Mouse (Mus musculus): Measurements from ENCODE around the gene Gstp2. TPM values are rescaled to one million over a fixed set of nuclear protein-coding genes. Genes with fewer than 3 reads are reported as not detected.

The Gstp2 gene
- polyA plus RNA-seq, 1 experiment, result 21.6 TPM

DNA sequence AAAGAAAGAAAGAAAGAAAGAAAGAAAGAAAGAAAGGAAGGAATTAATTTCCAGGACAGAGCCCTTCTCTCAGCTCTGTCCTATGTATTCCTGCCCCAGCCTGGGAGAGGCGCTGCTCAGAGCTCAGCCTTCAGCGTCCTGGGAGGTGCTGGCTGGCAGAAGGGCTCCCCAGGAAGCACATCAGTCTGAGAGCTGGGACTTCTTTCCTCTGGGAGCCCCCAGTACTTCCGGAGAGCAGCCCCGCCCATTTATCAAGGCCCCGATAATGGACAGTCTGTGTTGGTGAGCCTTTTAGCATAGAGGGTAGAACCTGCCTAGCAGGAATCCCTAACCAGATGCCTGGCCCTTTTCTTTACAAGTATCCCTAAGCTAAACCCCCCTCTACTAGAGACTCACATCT lies 42.3 kb upstream of the Gstp2 start:
- no peaks in the 10 kb centered on the region for H3K4me1 ChIP-seq (ENCODE audit: control insufficient read depth, insufficient read depth, low read length)
- WGBS, result 43% methylated on average over 5 of the region's 5 CpGs
- H3K27ac ChIP-seq (ENCODE audit: control insufficient read depth, insufficient read depth, low read depth, low read length, poor library complexity), result no peak overlapping the region
- TF ChIP-seq CTCF (IDR thresholded peaks at IDR 0.05; ENCODE audit: control insufficient read depth, insufficient read depth, low read length) (no peak), POLR2A (IDR thresholded peaks at IDR 0.05; ENCODE audit: borderline replicate concordance, control insufficient read depth, low read depth, low read length) (no peak)
- H3K4me3 ChIP-seq (replicated peaks; ENCODE audit: control insufficient read depth, low read depth, low read length), result no peak overlapping the region

- no peaks in the 10 kb centered on the region for H3K4me1 ChIP-seq (ENCODE audit: control insufficient read depth, insufficient read depth, low read length)
- H3K4me3 ChIP-seq (replicated peaks; ENCODE audit: control insufficient read depth, low read depth, low read length), result no peak overlapping the region
- TF ChIP-seq CTCF (IDR thresholded peaks at IDR 0.05; ENCODE audit: control insufficient read depth, insufficient read depth, low read length), result no peak
- TF ChIP-seq POLR2A (IDR thresholded peaks at IDR 0.05; ENCODE audit: borderline replicate concordance, control insufficient read depth, low read depth, low read length), result no peak
- 79% methylated on average over 5 of the region's 5 CpGs for WGBS
- H3K27ac ChIP-seq (ENCODE audit: control insufficient read depth, insufficient read depth, low read depth, low read length, poor library complexity), result no peak overlapping the region
Observed at GRCm38 (mm10) chr19:4087090-4087489, 41.3 kb upstream of the Gstp2 start.

DNA sequence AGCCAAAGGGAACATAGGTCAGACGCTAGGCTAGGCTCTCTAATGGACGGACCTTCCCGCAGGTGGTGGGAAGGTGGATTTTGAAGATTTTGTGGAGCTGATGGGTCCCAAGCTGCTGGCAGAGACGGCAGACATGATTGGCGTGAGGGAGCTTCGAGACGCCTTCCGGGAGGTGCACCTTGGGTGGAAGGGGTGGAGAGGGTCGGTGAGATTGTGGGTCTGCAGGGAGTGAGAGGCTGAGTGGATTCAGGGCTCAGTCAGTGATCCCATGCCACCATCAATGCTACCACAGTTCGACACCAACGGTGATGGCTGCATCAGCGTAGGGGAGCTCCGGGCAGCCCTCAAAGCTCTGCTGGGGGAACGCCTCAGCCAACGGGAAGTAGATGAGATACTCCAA lies 40.3 kb upstream of the Gstp2 start:
- H3K4me1 ChIP-seq (ENCODE audit: control insufficient read depth, insufficient read depth, low read length), result no peaks in the 10 kb centered on the region
- WGBS, result 84% methylated on average over 15 of the region's 15 CpGs
- TF ChIP-seq POLR2A (IDR thresholded peaks at IDR 0.05; ENCODE audit: borderline replicate concordance, control insufficient read depth, low read depth, low read length), result no peak
- H3K4me3 ChIP-seq (replicated peaks; ENCODE audit: control insufficient read depth, low read depth, low read length), result no peak overlapping the region
- H3K27ac ChIP-seq (ENCODE audit: control insufficient read depth, insufficient read depth, low read depth, low read length, poor library complexity), result no peak overlapping the region

DNA sequence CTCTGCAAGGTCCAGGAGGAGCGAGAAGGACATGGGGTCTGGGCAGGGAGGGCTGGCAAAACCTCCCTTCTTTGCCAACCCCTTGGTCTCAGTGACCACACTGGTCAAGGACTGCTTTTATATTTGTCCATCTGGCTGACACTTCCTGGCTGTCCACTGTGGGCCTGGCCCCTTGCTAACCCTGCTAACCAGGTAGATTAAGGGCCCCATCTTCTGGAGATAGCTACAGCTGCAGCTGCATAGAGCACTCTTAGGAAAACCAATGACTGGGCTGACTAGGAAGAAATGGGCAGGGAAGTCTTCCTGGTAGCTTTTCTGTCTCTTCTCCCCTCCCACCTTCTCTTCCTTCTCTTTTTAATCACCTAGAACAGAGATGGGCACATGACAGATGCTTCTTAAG lies 39.2 kb upstream of the Gstp2 start:
- no peak overlapping the region for H3K27ac ChIP-seq (ENCODE audit: control insufficient read depth, insufficient read depth, low read depth, low read length, poor library complexity)
- TF ChIP-seq POLR2A (IDR thresholded peaks at IDR 0.05; ENCODE audit: borderline replicate concordance, control insufficient read depth, low read depth, low read length), result no peak
- TF ChIP-seq CTCF (IDR thresholded peaks at IDR 0.05; ENCODE audit: control insufficient read depth, insufficient read depth, low read length), result peak; percentile 20; the same call in 1 of the 2 replicates
- 91% methylated on average over 1 of the region's 1 CpGs for WGBS
- H3K4me1 ChIP-seq (ENCODE audit: control insufficient read depth, insufficient read depth, low read length), result no peaks in the 10 kb centered on the region; the same call in 1 of the 2 replicates
- H3K4me3 ChIP-seq (replicated peaks; ENCODE audit: control insufficient read depth, low read depth, low read length), result no peak overlapping the region

GRCm38 (mm10) chr19:4083826-4084225 lies 38.0 kb upstream of the Gstp2 start:
- no peaks in the 10 kb centered on the region; the same call in 1 of the 2 replicates for H3K4me1 ChIP-seq (ENCODE audit: control insufficient read depth, insufficient read depth, low read length)
- 61% methylated on average over 8 of the region's 8 CpGs for WGBS
- no peak overlapping the region for H3K4me3 ChIP-seq (replicated peaks; ENCODE audit: control insufficient read depth, low read depth, low read length)
- no peak overlapping the region for H3K27ac ChIP-seq (ENCODE audit: control insufficient read depth, insufficient read depth, low read depth, low read length, poor library complexity)
- no peak for TF ChIP-seq POLR2A (IDR thresholded peaks at IDR 0.05; ENCODE audit: borderline replicate concordance, control insufficient read depth, low read depth, low read length)
- TF ChIP-seq CTCF (IDR thresholded peaks at IDR 0.05; ENCODE audit: control insufficient read depth, insufficient read depth, low read length), result no peak

- no peak overlapping the region for H3K4me3 ChIP-seq (replicated peaks; ENCODE audit: control insufficient read depth, low read depth, low read length)
- H3K27ac ChIP-seq (ENCODE audit: control insufficient read depth, insufficient read depth, low read depth, low read length, poor library complexity), result no peak overlapping the region
- TF ChIP-seq POLR2A (IDR thresholded peaks at IDR 0.05; ENCODE audit: borderline replicate concordance, control insufficient read depth, low read depth, low read length) (no peak), CTCF (IDR thresholded peaks at IDR 0.05; ENCODE audit: control insufficient read depth, insufficient read depth, low read length) (no peak)
- WGBS, result 88% methylated on average over 7 of the region's 7 CpGs
- H3K4me1 ChIP-seq (ENCODE audit: control insufficient read depth, insufficient read depth, low read length), result no peaks in the 10 kb centered on the region; the same call in 1 of the 2 replicates
Observed at GRCm38 (mm10) chr19:4083316-4083715, 37.5 kb upstream of the Gstp2 start.

DNA sequence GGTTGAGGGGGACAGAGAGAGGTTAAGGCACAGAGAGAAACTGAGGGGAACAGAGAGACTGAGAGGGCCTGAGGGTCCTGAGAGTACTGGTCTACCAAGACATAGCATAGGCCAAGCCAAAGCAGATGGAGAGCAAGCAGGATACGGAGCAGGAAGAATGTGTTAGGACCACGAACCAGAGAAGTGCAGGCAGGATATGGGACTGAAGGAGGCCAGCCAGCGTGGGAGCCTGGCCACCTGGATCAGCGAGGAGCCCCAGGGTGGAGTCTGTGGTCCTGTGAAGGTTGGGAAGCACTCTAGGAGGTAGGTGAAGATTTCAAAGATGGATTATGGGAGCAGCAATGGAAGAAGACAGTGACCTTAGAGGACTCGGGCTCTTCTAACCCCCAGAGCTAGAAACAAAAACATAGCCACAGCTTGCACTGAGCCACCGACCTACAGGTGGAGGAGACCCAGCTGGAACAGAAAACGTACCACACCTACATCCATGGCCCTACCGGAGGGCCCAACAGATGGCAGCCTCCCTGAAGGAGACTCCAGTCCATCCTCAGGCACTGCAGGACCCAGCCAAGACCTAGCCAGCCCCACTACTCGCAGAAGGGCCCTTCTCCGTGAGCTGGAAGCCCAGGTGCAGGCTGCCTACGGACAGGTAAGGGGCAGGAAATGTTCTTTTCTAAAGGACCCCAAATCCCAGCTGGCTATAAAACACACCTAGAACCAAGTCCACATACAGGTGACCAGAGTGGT lies 36.6 kb upstream of the Gstp2 start:
- Histone ChIP-seq H3K27ac (ENCODE audit: control insufficient read depth, insufficient read depth, low read depth, low read length, poor library complexity) (no peak overlapping the region), H3K4me1 (ENCODE audit: control insufficient read depth, insufficient read depth, low read length) (no peaks in the 10 kb centered on the region; the same call in 1 of the 2 replicates), H3K4me3 (replicated peaks; ENCODE audit: control insufficient read depth, low read depth, low read length) (no peak overlapping the region)
- no peak for TF ChIP-seq POLR2A (IDR thresholded peaks at IDR 0.05; ENCODE audit: borderline replicate concordance, control insufficient read depth, low read depth, low read length)
- no peak for TF ChIP-seq CTCF (IDR thresholded peaks at IDR 0.05; ENCODE audit: control insufficient read depth, insufficient read depth, low read length)
- 83% methylated on average over 11 of the region's 11 CpGs for WGBS

DNA sequence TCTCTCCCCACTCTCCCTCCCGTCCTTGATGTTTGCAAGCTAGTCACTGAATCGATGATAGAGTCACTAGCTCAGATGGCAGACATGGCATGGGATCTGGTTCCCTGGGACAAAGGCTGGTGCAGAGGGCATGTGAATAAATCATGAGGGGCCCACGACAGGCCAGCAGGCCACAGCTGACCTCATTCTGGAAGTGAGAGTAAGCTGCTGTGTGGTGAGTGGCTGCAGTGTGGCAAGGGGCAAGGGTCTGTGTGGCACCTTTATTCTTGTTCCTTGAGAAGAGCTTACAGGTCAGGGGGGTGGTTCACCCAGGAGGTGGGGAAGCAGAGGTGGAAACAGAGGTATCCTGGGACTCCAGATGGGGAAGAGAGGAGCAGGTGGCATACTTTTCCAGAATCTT lies 35.6 kb upstream of the Gstp2 start, which contains the start of gene Cabp2:
TSS of gene Cabp2 (plus strand) at position 185 of the 400 bp plus-strand sequence.
- no peak within 1 kb of the TSS for H3K4me3 ChIP-seq (replicated peaks; ENCODE audit: control insufficient read depth, low read depth, low read length)
- TF ChIP-seq POLR2A (IDR thresholded peaks at IDR 0.05; ENCODE audit: borderline replicate concordance, control insufficient read depth, low read depth, low read length) (no peak), CTCF (IDR thresholded peaks at IDR 0.05; ENCODE audit: control insufficient read depth, insufficient read depth, low read length) (no peak)
- no peak within 1 kb of the TSS; the same call in 1 of the 2 replicates for H3K27ac ChIP-seq (ENCODE audit: control insufficient read depth, insufficient read depth, low read depth, low read length, poor library complexity)
- no peaks in the 10 kb centered on the region; the same call in 1 of the 2 replicates for H3K4me1 ChIP-seq (ENCODE audit: control insufficient read depth, insufficient read depth, low read length)
- 66% methylated on average over 3 of the region's 3 CpGs for WGBS
